Mouse (Mus musculus) cerebellum, postnatal 25 days (tissue): ENCODE data around the gene Tmem230.

Experiments
- DNase-seq, 2 experiments: peaks; one replicate each; pipeline ENCODE4 v3.0.0; 2021; ENCODE audit warnings: mixed read lengths in 2 of 2

The Tmem230 gene

DNA sequence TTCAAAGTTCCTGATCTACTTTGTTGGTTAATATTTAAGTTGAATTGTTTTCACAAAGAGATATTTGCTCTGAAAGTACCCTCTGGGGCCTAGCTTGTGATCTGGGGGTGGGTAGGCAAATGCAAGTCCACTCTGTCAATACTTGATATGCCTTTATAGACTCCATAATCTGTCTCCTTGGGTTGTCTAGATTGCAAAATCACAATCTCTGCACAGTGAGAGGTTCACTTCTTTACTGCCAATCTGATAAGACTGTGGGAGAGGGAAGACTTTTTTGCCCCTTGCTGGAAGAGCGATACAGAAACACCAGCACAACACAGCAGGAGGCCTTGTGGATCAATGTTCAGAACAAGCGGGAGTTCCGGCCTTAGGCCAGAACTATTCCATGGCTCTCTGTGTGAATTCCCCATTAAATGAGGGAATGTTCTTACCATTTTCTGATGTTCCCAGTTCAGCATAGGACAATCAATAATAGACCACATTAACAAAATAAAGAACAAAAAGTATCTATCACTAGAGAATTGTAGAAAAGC lies 15.1 kb downstream of the Tmem230 start:
- DNase-seq = no peak

- DNase-seq = no peak
Measured at GRCm38 (mm10) chr2:132224359-132224758, 23.2 kb downstream of the Tmem230 start.

- no peak for DNase-seq
Measured at GRCm38 (mm10) chr2:132221611-132222073, 26.0 kb downstream of the Tmem230 start.

- no peak for DNase-seq
Measured at GRCm38 (mm10) chr2:132211995-132212656, 35.5 kb downstream of the Tmem230 start.

GRCm38 (mm10) chr2:132210806-132211312 lies 36.7 kb downstream of the Tmem230 start:
- no peak for DNase-seq

- DNase-seq = no peak
Measured at GRCm38 (mm10) chr2:132208246-132208881, 39.2 kb downstream of the Tmem230 start.

DNA sequence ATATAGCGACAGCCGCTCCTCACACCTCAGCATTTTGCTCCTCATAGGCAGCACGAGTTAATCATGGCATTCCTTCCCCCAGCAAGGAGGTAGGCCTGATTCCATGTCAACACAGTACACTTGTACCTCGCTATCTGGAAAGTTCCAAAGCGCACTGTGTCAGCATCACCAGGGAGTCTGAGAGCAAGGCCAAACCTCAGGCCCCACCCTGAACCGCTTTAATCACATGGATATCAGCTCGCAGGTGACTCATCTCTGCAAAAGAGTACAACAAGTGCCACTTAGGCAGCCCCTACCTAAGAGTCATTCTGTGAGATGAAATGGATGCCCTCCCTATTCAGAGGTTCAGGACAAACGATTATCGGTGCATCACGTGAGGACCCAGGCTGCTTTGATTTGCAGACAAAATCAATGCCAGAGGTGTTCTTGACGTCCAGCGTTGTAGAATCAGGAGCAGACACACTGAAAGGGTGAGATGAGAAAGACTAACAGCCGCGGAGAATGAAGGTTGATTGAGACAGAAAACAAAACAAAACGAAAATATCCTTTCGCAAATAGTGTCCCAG lies 41.2 kb downstream of the Tmem230 start:
- DNase-seq = no peak

GRCm38 (mm10) chr2:132205549-132205948 lies 42.1 kb downstream of the Tmem230 start:
- DNase-seq = no peak

- DNase-seq = no peak
Measured at GRCm38 (mm10) chr2:132203773-132204172, 43.8 kb downstream of the Tmem230 start.

- no peak for DNase-seq
Measured at GRCm38 (mm10) chr2:132203186-132203585, 44.4 kb downstream of the Tmem230 start.

DNA sequence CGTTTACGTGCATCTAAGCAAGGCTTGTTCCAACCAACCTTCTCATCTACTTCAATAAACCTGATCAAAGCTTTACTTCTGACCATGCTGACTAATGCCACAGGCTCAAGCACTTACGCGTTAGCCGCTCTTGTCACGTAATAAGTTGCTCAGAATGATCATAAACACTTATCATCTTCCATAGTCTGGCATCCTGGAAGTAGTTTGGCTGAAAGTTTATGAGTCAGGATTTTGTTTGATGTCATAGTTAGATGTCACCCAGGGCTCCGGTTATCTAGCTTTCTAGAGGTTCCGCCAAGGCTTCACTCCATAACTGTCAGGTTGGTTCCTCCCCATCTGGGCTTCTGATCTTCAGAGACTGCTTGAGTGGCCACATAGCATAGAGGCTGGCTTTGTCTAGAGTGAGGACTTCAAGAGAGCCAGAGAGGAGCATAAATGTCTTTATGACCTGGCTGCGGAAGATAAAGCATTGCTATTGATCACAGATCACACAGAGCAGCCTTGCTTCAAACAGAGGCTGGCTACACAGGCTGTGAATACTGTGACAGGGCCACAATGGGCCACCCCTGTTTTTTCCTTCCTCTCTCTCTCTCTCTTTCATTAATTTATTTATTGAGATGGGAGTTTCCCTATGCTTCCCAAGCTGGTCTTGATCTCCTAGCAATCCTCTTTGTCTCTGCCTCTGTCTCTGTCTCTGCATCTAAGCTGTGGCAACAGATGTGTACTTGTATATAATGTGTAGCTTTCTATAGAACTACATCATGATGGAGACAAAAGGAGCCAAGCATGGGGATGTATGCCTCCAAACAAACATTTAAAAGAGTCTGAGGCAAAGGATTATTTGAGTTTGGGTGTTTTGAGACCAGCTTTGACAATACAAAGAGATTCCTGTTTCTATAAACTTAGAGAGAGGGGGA lies 49.3 kb downstream of the Tmem230 start:
- DNase-seq = no peak

GRCm38 (mm10) chr2:132195602-132196001 lies 52.0 kb downstream of the Tmem230 start:
- no peak for DNase-seq

GRCm38 (mm10) chr2:132190602-132191161 lies 56.9 kb downstream of the Tmem230 start:
- no peak for DNase-seq
